Mouse (Mus musculus): Measurements from ENCODE around the gene Ccr10. TPM values are rescaled to one million over a fixed set of nuclear protein-coding genes. Genes with fewer than 3 reads are reported as not detected.
A peak's percentile ranks its signal among the peaks of the same experiment; 100 is the strongest.

Gene Ccr10
- polyA plus RNA-seq, 1 experiment = 0.23 TPM

- no peak for TF ChIP-seq CTCF (IDR thresholded peaks at IDR 0.05; ENCODE audit: extremely low read depth, insufficient read depth, low read length)
- no peak overlapping the region for H3K4me3 ChIP-seq (ENCODE audit: insufficient read depth, low read length)
- no peak overlapping the region for H3K27ac ChIP-seq (ENCODE audit: insufficient read depth, low read length)
- H3K4me1 ChIP-seq (ENCODE audit: control insufficient read depth, insufficient read depth, low read length) = peaks cover 7% of the 10 kb centered on the region
Observed at GRCm38 (mm10) chr11:101196175-101196574, 20.9 kb upstream of the Ccr10 start.

GRCm38 (mm10) chr11:101195571-101195970, 20.3 kb upstream of the Ccr10 start:
- no peak overlapping the region for H3K27ac ChIP-seq (ENCODE audit: insufficient read depth, low read length)
- no peak overlapping the region for H3K4me3 ChIP-seq (ENCODE audit: insufficient read depth, low read length)
- TF ChIP-seq CTCF (IDR thresholded peaks at IDR 0.05; ENCODE audit: extremely low read depth, insufficient read depth, low read length) (no peak), POLR2A (IDR thresholded peaks at IDR 0.05; ENCODE audit: extremely low read depth, insufficient read depth, low read length) (no peak)
- H3K4me1 ChIP-seq (ENCODE audit: control insufficient read depth, insufficient read depth, low read length) = peaks cover 7% of the 10 kb centered on the region

- no peak overlapping the region for H3K4me3 ChIP-seq (ENCODE audit: insufficient read depth, low read length)
- TF ChIP-seq POLR2A (IDR thresholded peaks at IDR 0.05; ENCODE audit: extremely low read depth, insufficient read depth, low read length) (no peak), CTCF (IDR thresholded peaks at IDR 0.05; ENCODE audit: extremely low read depth, insufficient read depth, low read length) (no peak)
- peaks cover 9% of the 10 kb centered on the region for H3K4me1 ChIP-seq (ENCODE audit: control insufficient read depth, insufficient read depth, low read length)
- no peak overlapping the region for H3K27ac ChIP-seq (ENCODE audit: insufficient read depth, low read length)
Observed at GRCm38 (mm10) chr11:101195101-101195500, 19.9 kb upstream of the Ccr10 start.

GRCm38 (mm10) chr11:101194643-101195042, 19.4 kb upstream of the Ccr10 start:
- Histone ChIP-seq H3K4me3 (ENCODE audit: insufficient read depth, low read length) (no peak overlapping the region), H3K27ac (ENCODE audit: insufficient read depth, low read length) (no peak overlapping the region; the same call in 1 of the 2 replicates), H3K4me1 (ENCODE audit: control insufficient read depth, insufficient read depth, low read length) (peaks cover 12% of the 10 kb centered on the region)
- TF ChIP-seq CTCF (IDR thresholded peaks at IDR 0.05; ENCODE audit: extremely low read depth, insufficient read depth, low read length) = no peak
- TF ChIP-seq POLR2A (IDR thresholded peaks at IDR 0.05; ENCODE audit: extremely low read depth, insufficient read depth, low read length) = no peak

GRCm38 (mm10) chr11:101194137-101194536, 18.9 kb upstream of the Ccr10 start:
- H3K27ac ChIP-seq (ENCODE audit: insufficient read depth, low read length) = peak overlapping the region; percentile 39; the same call in 1 of the 2 replicates
- TF ChIP-seq POLR2A (IDR thresholded peaks at IDR 0.05; ENCODE audit: extremely low read depth, insufficient read depth, low read length) (no peak), CTCF (IDR thresholded peaks at IDR 0.05; ENCODE audit: extremely low read depth, insufficient read depth, low read length) (no peak)
- peaks cover 12% of the 10 kb centered on the region for H3K4me1 ChIP-seq (ENCODE audit: control insufficient read depth, insufficient read depth, low read length)
- H3K4me3 ChIP-seq (ENCODE audit: insufficient read depth, low read length) = no peak overlapping the region

GRCm38 (mm10) chr11:101193076-101193475, 17.8 kb upstream of the Ccr10 start:
- Histone ChIP-seq H3K4me1 (ENCODE audit: control insufficient read depth, insufficient read depth, low read length) (peaks cover 12% of the 10 kb centered on the region), H3K27ac (ENCODE audit: insufficient read depth, low read length) (no peak overlapping the region)

GRCm38 (mm10) chr11:101192646-101193045, 17.4 kb upstream of the Ccr10 start:
- no peak overlapping the region for H3K27ac ChIP-seq (ENCODE audit: insufficient read depth, low read length)
- H3K4me1 ChIP-seq (ENCODE audit: control insufficient read depth, insufficient read depth, low read length) = peaks cover 12% of the 10 kb centered on the region
- TF ChIP-seq POLR2A (IDR thresholded peaks at IDR 0.05; ENCODE audit: extremely low read depth, insufficient read depth, low read length) (no peak), CTCF (IDR thresholded peaks at IDR 0.05; ENCODE audit: extremely low read depth, insufficient read depth, low read length) (no peak)
- no peak overlapping the region for H3K4me3 ChIP-seq (ENCODE audit: insufficient read depth, low read length)

More at GRCm38 (mm10) chr11:101193076-101193475, 17.8 kb upstream of the Ccr10 start:
- no peak for TF ChIP-seq CTCF (IDR thresholded peaks at IDR 0.05; ENCODE audit: extremely low read depth, insufficient read depth, low read length)
- no peak for TF ChIP-seq POLR2A (IDR thresholded peaks at IDR 0.05; ENCODE audit: extremely low read depth, insufficient read depth, low read length)
- no peak overlapping the region for H3K4me3 ChIP-seq (ENCODE audit: insufficient read depth, low read length)

- no peak overlapping the region for H3K4me3 ChIP-seq (ENCODE audit: insufficient read depth, low read length)
- H3K4me1 ChIP-seq (ENCODE audit: control insufficient read depth, insufficient read depth, low read length) = peaks cover 12% of the 10 kb centered on the region
- H3K27ac ChIP-seq (ENCODE audit: insufficient read depth, low read length) = no peak overlapping the region
- TF ChIP-seq POLR2A (IDR thresholded peaks at IDR 0.05; ENCODE audit: extremely low read depth, insufficient read depth, low read length) (no peak), CTCF (IDR thresholded peaks at IDR 0.05; ENCODE audit: extremely low read depth, insufficient read depth, low read length) (no peak)
Observed at GRCm38 (mm10) chr11:101191919-101192470, 16.8 kb upstream of the Ccr10 start.

GRCm38 (mm10) chr11:101190913-101191907, 16.0 kb upstream of the Ccr10 start:
- TF ChIP-seq CTCF (IDR thresholded peaks at IDR 0.05; ENCODE audit: extremely low read depth, insufficient read depth, low read length) (no peak), POLR2A (IDR thresholded peaks at IDR 0.05; ENCODE audit: extremely low read depth, insufficient read depth, low read length) (0 out of 2 replicates have a peak, but pooled peaks have one; percentile 20)
- no peak overlapping the region for H3K27ac ChIP-seq (ENCODE audit: insufficient read depth, low read length)

More at GRCm38 (mm10) chr11:101190913-101191907, 16.0 kb upstream of the Ccr10 start:
- peaks cover 12% of the 10 kb centered on the region for H3K4me1 ChIP-seq (ENCODE audit: control insufficient read depth, insufficient read depth, low read length)
- H3K4me3 ChIP-seq (ENCODE audit: insufficient read depth, low read length) = no peak overlapping the region

Data from cortical plate, adult 2 months (tissue).